Mouse (Mus musculus) CH12.LX (cell line): ENCODE data around the gene Pf4. TPM values are rescaled to one million over a fixed set of nuclear protein-coding genes. Genes with fewer than 3 reads are reported as not detected.

ENCODE experiments used
- DNase-seq: peaks from one replicate; pipeline ENCODE4 v3.0.0-alpha.2; 2013; ENCODE audit errors: extremely low read depth
- H3K27ac ChIP-seq: 2 replicates; pipeline ENCODE4 v1.5.1; 2012; ENCODE audit warnings: low read depth, mild to moderate bottlenecking, control low read depth, moderate library complexity; ENCODE audit not compliant: insufficient read depth
- H3K27me3 ChIP-seq: replicated peaks from 2 replicates; pipeline ENCODE3; 2012; ENCODE audit warnings: inconsistent platforms
- H3K36me3 ChIP-seq, 2 experiments: replicated peaks in 1 of 2; 2 replicates each; pipeline versions ENCODE3 to v1.6.1; 2012; ENCODE audit warnings: inconsistent platforms in 1 of 2, low read length in 1 of 2, mild to moderate bottlenecking in 1 of 2, mixed read lengths in 1 of 2, moderate library complexity in 1 of 2; ENCODE audit not compliant: control insufficient read depth in 1 of 2, insufficient read depth in 1 of 2
- H3K4me1 ChIP-seq, 2 experiments: 2 replicates each; pipeline ENCODE4 v1.6.1; 2012; ENCODE audit warnings: inconsistent platforms in 1 of 2, moderate library complexity in 1 of 2; ENCODE audit not compliant: insufficient read depth in 2 of 2, control insufficient read depth in 1 of 2
- H3K4me2 ChIP-seq: 2 replicates; pipeline ENCODE4 v1.6.1; 2012; ENCODE audit warnings: low read depth, mild to moderate bottlenecking, control low read depth; ENCODE audit not compliant: poor library complexity, insufficient read depth, severe bottlenecking
- H3K4me3 ChIP-seq, 3 experiments: fragments of 150-350 bp in 1 of 3; sonication (generic) in 1 of 3; replicated peaks in 1 of 3; 2 replicates each; pipeline versions ENCODE3 to v1.5.1; 2011 to 2012; ENCODE audit warnings: low read depth in 2 of 3, low read length in 2 of 3, mild to moderate bottlenecking in 2 of 3, moderate library complexity in 2 of 3, control low read depth in 1 of 3, improper control_type of control experiment in 1 of 3, inconsistent platforms in 1 of 3, mixed read lengths in 1 of 3; ENCODE audit not compliant: poor library complexity in 1 of 3
- H3K79me2 ChIP-seq: replicated peaks from 2 replicates; pipeline ENCODE4 v1.6.1; 2012; ENCODE audit warnings: mild to moderate bottlenecking, moderate library complexity; ENCODE audit not compliant: control insufficient read depth, poor library complexity, insufficient read depth, severe bottlenecking; ENCODE audit errors: extremely low read depth
- H3K9ac ChIP-seq: 2 replicates; pipeline ENCODE4 v1.6.1; 2012; ENCODE audit warnings: low read depth, mild to moderate bottlenecking, control low read depth, moderate library complexity; ENCODE audit not compliant: insufficient read depth
- H3K9me3 ChIP-seq: replicated peaks from 2 replicates; pipeline ENCODE3; 2012; ENCODE audit warnings: low read length, inconsistent platforms, mixed read lengths
- BHLHE40 ChIP-seq: IDR thresholded peaks from 2 replicates; pipeline ENCODE4 v1.6.1; 2011; ENCODE audit warnings: mild to moderate bottlenecking, low read depth, low read length, improper control_type of control experiment
- CHD2 ChIP-seq: IDR thresholded peaks from 2 replicates; pipeline ENCODE4 v1.6.1; 2011; ENCODE audit warnings: low read length, improper control_type of control experiment
- E2F4 ChIP-seq: IDR thresholded peaks from 2 replicates; pipeline ENCODE4 v1.6.1; 2011; ENCODE audit warnings: low read depth, low read length, improper control_type of control experiment; ENCODE audit not compliant: insufficient replicate concordance
- ELF1 ChIP-seq: IDR thresholded peaks from 2 replicates; pipeline ENCODE4 v1.6.1; 2014; ENCODE audit warnings: low read depth, mild to moderate bottlenecking, inconsistent platforms, low read length, improper control_type of control experiment
- GABPA ChIP-seq: IDR thresholded peaks from 2 replicates; pipeline ENCODE4 v1.6.1; 2012; ENCODE audit warnings: low read depth, low read length, improper control_type of control experiment, inconsistent platforms; ENCODE audit not compliant: insufficient replicate concordance
- HCFC1 ChIP-seq: IDR thresholded peaks from 2 replicates; pipeline ENCODE4 v1.6.1; 2012; ENCODE audit warnings: low read depth, mild to moderate bottlenecking, inconsistent platforms, low read length, improper control_type of control experiment
- IRF4 ChIP-seq: IDR thresholded peaks from 2 replicates; pipeline ENCODE4 v1.6.1; 2014; ENCODE audit warnings: low read depth, mild to moderate bottlenecking, inconsistent platforms, low read length, improper control_type of control experiment
- KAT2A ChIP-seq: IDR thresholded peaks from 2 replicates; pipeline ENCODE4 v1.6.1; 2012; ENCODE audit warnings: low read length, improper control_type of control experiment, inconsistent platforms; ENCODE audit not compliant: insufficient replicate concordance
- MAFK ChIP-seq: IDR thresholded peaks from 2 replicates; pipeline ENCODE4 v1.6.1; 2011; ENCODE audit warnings: low read length, improper control_type of control experiment; ENCODE audit not compliant: insufficient replicate concordance
- MAX ChIP-seq: IDR thresholded peaks from 2 replicates; pipeline ENCODE4 v1.6.1; 2011; ENCODE audit warnings: low read length, improper control_type of control experiment
- MAZ ChIP-seq: IDR thresholded peaks from 2 replicates; pipeline ENCODE4 v1.6.1; 2012; ENCODE audit warnings: low read depth, mild to moderate bottlenecking, inconsistent platforms, low read length, improper control_type of control experiment, moderate library complexity
- MYC ChIP-seq: IDR thresholded peaks from 2 replicates; pipeline ENCODE4 v1.6.1; 2011; ENCODE audit warnings: low read depth, mild to moderate bottlenecking, improper control_type of control experiment, low read length
- NELFE ChIP-seq: IDR thresholded peaks from 2 replicates; pipeline ENCODE4 v1.6.1; 2011; ENCODE audit warnings: low read depth, low read length, improper control_type of control experiment
- NRF1 ChIP-seq: IDR thresholded peaks from 2 replicates; pipeline ENCODE4 v1.6.1; 2014; ENCODE audit warnings: low read depth, mild to moderate bottlenecking, inconsistent platforms, low read length, improper control_type of control experiment, moderate library complexity
- POLR2A ChIP-seq: IDR thresholded peaks from 2 replicates; pipeline ENCODE4 v1.6.1; 2011; ENCODE audit warnings: low read depth, mild to moderate bottlenecking, improper control_type of control experiment, low read length
- RCOR1 ChIP-seq: conservative IDR thresholded peaks from 2 replicates; pipeline ENCODE4 v1.6.1; 2012; ENCODE audit warnings: low read depth, mild to moderate bottlenecking, inconsistent platforms, low read length, improper control_type of control experiment
- SIN3A ChIP-seq: IDR thresholded peaks from 2 replicates; pipeline ENCODE4 v1.6.1; 2012; ENCODE audit warnings: low read length, improper control_type of control experiment, inconsistent platforms
- SMC3 ChIP-seq: IDR thresholded peaks from 2 replicates; pipeline ENCODE4 v1.6.1; 2011; ENCODE audit warnings: low read depth, low read length, improper control_type of control experiment
- UBTF ChIP-seq: IDR thresholded peaks from 2 replicates; pipeline ENCODE4 v1.6.1; 2012; ENCODE audit warnings: low read depth, mild to moderate bottlenecking, inconsistent platforms, low read length, improper control_type of control experiment, moderate library complexity
- USF1 ChIP-seq: IDR thresholded peaks from 2 replicates; pipeline ENCODE4 v1.6.1; 2014; ENCODE audit warnings: low read depth, mild to moderate bottlenecking, inconsistent platforms, low read length, improper control_type of control experiment
- ZC3H11A ChIP-seq: IDR thresholded peaks from 2 replicates; pipeline ENCODE4 v1.6.1; 2012; ENCODE audit warnings: low read depth, mild to moderate bottlenecking, inconsistent platforms, low read length, improper control_type of control experiment
- ZNF384 ChIP-seq: IDR thresholded peaks from 2 replicates; pipeline ENCODE4 v1.6.1; 2012; ENCODE audit warnings: low read depth, low read length, improper control_type of control experiment, inconsistent platforms
- dilution Hi-C: fragments of 300-500 bp; cut with MboI; formaldehyde crosslinking; loops from 2 replicates; pipeline ENCODE4 v1.14.3; 2020; ENCODE audit warnings: low sequenced_read_pairs; ENCODE audit not compliant: extremely low pct_unique_long_range_greater_than_20kb, extremely low pct_ligation_motif_present
- in situ Hi-C: fragments of 300-500 bp; cut with MboI; formaldehyde crosslinking; loops from 3 replicates; pipeline ENCODE4 v1.14.3; 2019; ENCODE audit warnings: low sequenced_read_pairs, low pct_ligation_motif_present, low pct_unique_long_range_greater_than_20kb, mixed read lengths
- polyA plus RNA-seq: library from polyadenylated mRNA; unstranded; fragments of >175 nt; gene quantifications from 2 replicates; pipeline ENCODE4 v1.2.1, GENCODE M21; 2012; ENCODE audit warnings: low read depth; ENCODE audit not compliant: insufficient read length
- total RNA-seq, 2 experiments: library from RNA; depleted of rRNA; stranded (reverse); fragments of 300-350 nt in 1 of 2; fragments of >200 nt in 1 of 2; gene quantifications; 2 replicates each; pipeline ENCODE4 v1.2.3; 2012 to 2014

Pf4 gene
- total and polyA plus RNA-seq, 3 experiments, result not detected

GRCm38 (mm10) chr5:90760303-90760702, 11.9 kb upstream of the Pf4 start:
- no peak overlapping the region for H3K9ac ChIP-seq
- no peak for TF ChIP-seq HCFC1
- no peak for TF ChIP-seq POLR2A
- TF ChIP-seq UBTF, result no peak
- no peak for TF ChIP-seq KAT2A
- TF ChIP-seq MYC, result no peak
- TF ChIP-seq IRF4, result no peak
- no peak for TF ChIP-seq MAZ
- TF ChIP-seq, all 38 proteins: peak for 0
- Histone ChIP-seq H3K4me1 (peaks cover 2 to 39% of the 10 kb centered on the region in 2 experiments; a peak in 3 of 4 replicates), H3K9me3 (no peaks in the 10 kb centered on the region), H3K4me3 (no peak overlapping the region), H3K36me3 (no peaks in the 10 kb centered on the region), H3K27me3 (no peaks in the 10 kb centered on the region), H3K79me2 (no peaks in the 10 kb centered on the region), H3K27ac (no peak overlapping the region), H3K4me2 (no peak overlapping the region)
- dilution Hi-C loops (no loop called here), in situ Hi-C loops (no loop called here)
- DNase-seq, result no peak

DNA sequence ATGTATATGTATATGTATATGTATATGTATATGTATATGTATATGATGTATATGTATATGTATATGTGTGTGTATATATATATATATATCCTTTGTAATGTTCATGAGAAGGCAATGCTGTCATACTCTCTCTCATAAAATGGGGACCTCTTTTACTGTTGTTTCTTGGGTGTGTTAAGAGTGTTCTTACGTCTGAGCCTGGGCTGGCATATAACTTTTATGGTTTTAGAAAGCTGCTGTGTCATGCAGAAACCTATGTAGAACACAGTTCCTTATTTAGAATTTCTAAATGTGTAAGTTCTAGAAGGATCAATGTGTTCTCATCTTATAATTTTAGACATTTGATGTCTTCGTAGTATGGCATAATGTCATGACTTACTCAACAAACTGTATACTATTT, 11.4 kb upstream of the Pf4 start:
- Histone ChIP-seq H3K36me3 (no peaks in the 10 kb centered on the region), H3K4me3 (no peak overlapping the region), H3K27ac (no peak overlapping the region), H3K27me3 (no peaks in the 10 kb centered on the region), H3K9ac (no peak overlapping the region), H3K4me2 (no peak overlapping the region), H3K9me3 (no peaks in the 10 kb centered on the region), H3K79me2 (no peaks in the 10 kb centered on the region), H3K4me1 (peaks cover 2 to 39% of the 10 kb centered on the region in 2 experiments; a peak in 3 of 4 replicates)
- no peak for DNase-seq
- TF ChIP-seq RCOR1 (no peak), MAFK (no peak), NELFE (no peak), USF1 (no peak), ELF1 (no peak), ZC3H11A (no peak), SMC3 (no peak), CHD2 (no peak), ZNF384 (no peak), NRF1 (no peak), POLR2A (no peak), MAZ (no peak), GABPA (no peak), BHLHE40 (no peak), E2F4 (no peak), SIN3A (no peak), UBTF (no peak), MAX (no peak)
- in situ Hi-C loops (no loop called here), dilution Hi-C loops (no loop called here)
